Mouse (Mus musculus) heart, embryonic 11.5 days (tissue): ENCODE measurements around the gene AI837181. TPM values are rescaled to one million over a fixed set of nuclear protein-coding genes. Genes with fewer than 3 reads are reported as not detected.

ENCODE experiments used
- ATAC-seq: fragments of 200-750 bp; cut with Nextera tagmentation; replicated peaks from 2 replicates; pipeline ENCODE4 v1.8.0; 2017; ENCODE audit warnings: moderate library complexity; ENCODE audit not compliant: insufficient number of reproducible peaks, low FRiP score, low TSS enrichment
- H3K27ac ChIP-seq: fragments of 300-500 bp; sonication (generic); 2 replicates; pipeline ENCODE4 v1.5.1; 2014; ENCODE audit warnings: mild to moderate bottlenecking, low read depth, low read length
- H3K27me3 ChIP-seq: fragments of 300-500 bp; sonication (generic); 2 replicates; pipeline ENCODE4 v1.6.1; 2014; ENCODE audit warnings: mild to moderate bottlenecking, low read length, mixed read lengths; ENCODE audit not compliant: control insufficient read depth, insufficient read depth
- H3K36me3 ChIP-seq: fragments of 300-500 bp; sonication (generic); 2 replicates; pipeline ENCODE4 v1.6.1; 2014; ENCODE audit warnings: mild to moderate bottlenecking, low read length, moderate library complexity, mixed read lengths; ENCODE audit not compliant: control insufficient read depth, insufficient read depth
- H3K4me1 ChIP-seq: fragments of 300-500 bp; sonication (generic); 2 replicates; pipeline ENCODE4 v1.6.1; 2014; ENCODE audit warnings: low read length; ENCODE audit not compliant: control insufficient read depth, insufficient read depth
- H3K4me2 ChIP-seq: fragments of 300-500 bp; sonication (generic); 2 replicates; pipeline ENCODE4 v1.6.1; 2014; ENCODE audit warnings: mild to moderate bottlenecking, moderate library complexity
- H3K4me3 ChIP-seq: fragments of 300-500 bp; sonication (generic); 2 replicates; pipeline ENCODE4 v1.5.1; 2014; ENCODE audit warnings: low read depth, low read length
- H3K9ac ChIP-seq: fragments of 300-500 bp; sonication (generic); 2 replicates; pipeline ENCODE4 v1.6.1; 2014; ENCODE audit warnings: mild to moderate bottlenecking, low read depth, low read length, moderate library complexity
- H3K9me3 ChIP-seq: fragments of 300-500 bp; sonication (generic); replicated peaks from 2 replicates; pipeline ENCODE4 v1.6.1; 2016; ENCODE audit warnings: low read length; ENCODE audit not compliant: control insufficient read depth
- WGBS: fragments of 180-500 bp; shearing (Covaris S2); extraction: QIAGEN DNeasy Blood & Tissue Kit; methylation state at CpG from one replicate; pipeline ENCODE4 v1.1.7; 2014; ENCODE audit not compliant: insufficient replicate concordance; 5-methylcytosine and 5-hydroxymethylcytosine counted together
- polyA plus RNA-seq: library from polyadenylated mRNA; unstranded; fragments of >200 nt; fragmentation: Nextera tagmentation; extraction: Ambion mirVana; gene quantifications from 2 replicates; pipeline ENCODE4 v1.2.1, GENCODE M21; 2014

The AI837181 gene
- polyA plus RNA-seq, 1 experiment from 2014 or later, result 27.4 TPM

GRCm38 (mm10) chr19:5444954-5445353 is 20.0 kb downstream of the AI837181 start:
- H3K36me3 ChIP-seq, result no peaks in the 10 kb centered on the region
- H3K27me3 ChIP-seq, result peaks cover 48% of the 10 kb centered on the region
- no peak for ATAC-seq
- peaks cover 19% of the 10 kb centered on the region for H3K4me1 ChIP-seq
- H3K9ac ChIP-seq, result no peak overlapping the region
- 27% methylated on average over 7 of the region's 7 CpGs for WGBS
- no peak overlapping the region for H3K4me3 ChIP-seq
- no peak overlapping the region for H3K4me2 ChIP-seq
- no peak overlapping the region for H3K27ac ChIP-seq
- peaks cover 4% of the 10 kb centered on the region for H3K9me3 ChIP-seq

- no peak overlapping the region for H3K27ac ChIP-seq
- H3K4me1 ChIP-seq, result peaks cover 21% of the 10 kb centered on the region
- H3K4me2 ChIP-seq, result no peak overlapping the region
- H3K4me3 ChIP-seq, result no peak overlapping the region
- H3K9me3 ChIP-seq, result no peaks in the 10 kb centered on the region
- no peak overlapping the region for H3K9ac ChIP-seq
- H3K36me3 ChIP-seq, result no peaks in the 10 kb centered on the region
- 85% methylated on average over 5 of the region's 5 CpGs for WGBS
- no peak for ATAC-seq
- peaks cover 53% of the 10 kb centered on the region for H3K27me3 ChIP-seq
Measured at GRCm38 (mm10) chr19:5445747-5446146, 20.8 kb downstream of the AI837181 start.

- H3K27me3 ChIP-seq, result peaks cover 53% of the 10 kb centered on the region
- H3K4me3 ChIP-seq, result peak within 1 kb of the TSS; percentile 57
- 1% methylated on average over 66 of the region's 70 CpGs for WGBS
- no peaks in the 10 kb centered on the region for H3K36me3 ChIP-seq
- peak within 1 kb of the TSS; percentile 92 for H3K4me2 ChIP-seq
- H3K27ac ChIP-seq, result no peak within 1 kb of the TSS
- ATAC-seq, result peak; percentile 53; the same call in 1 of the 2 replicates
- peaks cover 21% of the 10 kb centered on the region for H3K4me1 ChIP-seq
- peak within 1 kb of the TSS; percentile 50 for H3K9ac ChIP-seq
- H3K9me3 ChIP-seq, result no peaks in the 10 kb centered on the region
Measured at GRCm38 (mm10) chr19:5447515-5448353, 22.8 kb downstream of the AI837181 start, which contains the start of gene Fosl1. Gene Fosl1, plus strand, starts transcription at chr19:5447547.

- WGBS, result 7% methylated on average over 30 of the region's 36 CpGs
- Histone ChIP-seq H3K27ac (no peak overlapping the region), H3K36me3 (no peaks in the 10 kb centered on the region), H3K27me3 (peaks cover 53% of the 10 kb centered on the region), H3K4me1 (peaks cover 21% of the 10 kb centered on the region), H3K4me3 (peak overlapping the region; percentile 57), H3K9ac (peak overlapping the region; percentile 50; the same call in 1 of the 2 replicates), H3K9me3 (no peaks in the 10 kb centered on the region), H3K4me2 (peak overlapping the region; percentile 92)
- ATAC-seq, result peak; percentile 53; the same call in 1 of the 2 replicates
Measured at GRCm38 (mm10) chr19:5448354-5449150, 23.6 kb downstream of the AI837181 start.

- Histone ChIP-seq H3K4me2 (no peak overlapping the region), H3K27ac (no peak overlapping the region), H3K27me3 (peaks cover 48% of the 10 kb centered on the region), H3K4me3 (no peak overlapping the region), H3K9me3 (no peaks in the 10 kb centered on the region), H3K9ac (no peak overlapping the region), H3K4me1 (peaks cover 21% of the 10 kb centered on the region), H3K36me3 (no peaks in the 10 kb centered on the region)
- 77% methylated on average over 3 of the region's 3 CpGs for WGBS
- no peak for ATAC-seq
Measured at GRCm38 (mm10) chr19:5449673-5450072, 24.7 kb downstream of the AI837181 start.

GRCm38 (mm10) chr19:5451766-5452165 is 26.8 kb downstream of the AI837181 start:
- peaks cover 36% of the 10 kb centered on the region for H3K4me1 ChIP-seq
- peaks cover 35% of the 10 kb centered on the region for H3K27me3 ChIP-seq
- no peak for ATAC-seq
- no peaks in the 10 kb centered on the region for H3K9me3 ChIP-seq
- WGBS, result 70% methylated on average over 6 of the region's 6 CpGs
- H3K9ac ChIP-seq, result no peak overlapping the region
- no peak overlapping the region for H3K4me3 ChIP-seq
- H3K4me2 ChIP-seq, result no peak overlapping the region
- H3K27ac ChIP-seq, result no peak overlapping the region
- H3K36me3 ChIP-seq, result no peaks in the 10 kb centered on the region

GRCm38 (mm10) chr19:5455037-5455436 is 30.1 kb downstream of the AI837181 start:
- Histone ChIP-seq H3K4me1 (peaks cover 21% of the 10 kb centered on the region), H3K9me3 (no peaks in the 10 kb centered on the region), H3K9ac (peak overlapping the region; percentile 95; the same call in 1 of the 2 replicates), H3K27ac (no peak overlapping the region), H3K4me3 (peak overlapping the region; percentile 87), H3K4me2 (peak overlapping the region; percentile 100), H3K27me3 (peaks cover 5% of the 10 kb centered on the region; the same call in 1 of the 2 replicates), H3K36me3 (no peaks in the 10 kb centered on the region)
- ATAC-seq, result no peak
- WGBS, result 59% methylated on average over 12 of the region's 12 CpGs

- Histone ChIP-seq H3K4me3 (peak overlapping the region; percentile 87), H3K4me2 (peak overlapping the region; percentile 100), H3K27me3 (peaks cover under 1% of the 10 kb centered on the region; the same call in 1 of the 2 replicates), H3K9ac (peak overlapping the region; percentile 95), H3K9me3 (no peaks in the 10 kb centered on the region), H3K36me3 (no peaks in the 10 kb centered on the region), H3K4me1 (peaks cover 19% of the 10 kb centered on the region), H3K27ac (peak overlapping the region; percentile 94; the same call in 1 of the 2 replicates)
- 52% methylated on average over 8 of the region's 8 CpGs for WGBS
- no peak for ATAC-seq
Measured at GRCm38 (mm10) chr19:5455568-5455967, 30.6 kb downstream of the AI837181 start.
